Mouse (Mus musculus): ENCODE measurements at regions not wholly inside any gene's neighbourhood (a gene's known extent, or its start where the extent isn't known, plus 50 kb on each side); places are given as distances from the start of the nearest gene placed in this dataset.

GRCm38 (mm10) chr1:71764951-71765350, 112.0 kb upstream of the Fn1 start:
- no peaks in the 10 kb centered on the region for H3K9me3 ChIP-seq
- no peaks in the 10 kb centered on the region for H3K4me1 ChIP-seq (replicated peaks)
- no peak overlapping the region for H3K4me3 ChIP-seq
- no peak for ATAC-seq (ENCODE audit: low FRiP score, low read depth)
- H3K4me2 ChIP-seq: no peak overlapping the region
- no peaks in the 10 kb centered on the region for H3K27me3 ChIP-seq
- no peak overlapping the region for H3K9ac ChIP-seq
- 90% methylated on average over 6 of the region's 6 CpGs for WGBS
- no peaks in the 10 kb centered on the region for H3K36me3 ChIP-seq
- no peak overlapping the region for H3K27ac ChIP-seq (replicated peaks)

GRCm38 (mm10) chr1:71763530-71763929, 110.5 kb upstream of the Fn1 start:
- no peaks in the 10 kb centered on the region for H3K27me3 ChIP-seq
- ATAC-seq (ENCODE audit: low FRiP score, low read depth): no peak
- H3K4me1 ChIP-seq (replicated peaks): no peaks in the 10 kb centered on the region
- H3K9ac ChIP-seq: no peak overlapping the region
- no peak overlapping the region for H3K27ac ChIP-seq (replicated peaks)
- no peak overlapping the region for H3K4me2 ChIP-seq
- no peak overlapping the region for H3K4me3 ChIP-seq
- 70% methylated on average over 2 of the region's 2 CpGs for WGBS
- H3K9me3 ChIP-seq: no peaks in the 10 kb centered on the region
- no peaks in the 10 kb centered on the region for H3K36me3 ChIP-seq

DNA sequence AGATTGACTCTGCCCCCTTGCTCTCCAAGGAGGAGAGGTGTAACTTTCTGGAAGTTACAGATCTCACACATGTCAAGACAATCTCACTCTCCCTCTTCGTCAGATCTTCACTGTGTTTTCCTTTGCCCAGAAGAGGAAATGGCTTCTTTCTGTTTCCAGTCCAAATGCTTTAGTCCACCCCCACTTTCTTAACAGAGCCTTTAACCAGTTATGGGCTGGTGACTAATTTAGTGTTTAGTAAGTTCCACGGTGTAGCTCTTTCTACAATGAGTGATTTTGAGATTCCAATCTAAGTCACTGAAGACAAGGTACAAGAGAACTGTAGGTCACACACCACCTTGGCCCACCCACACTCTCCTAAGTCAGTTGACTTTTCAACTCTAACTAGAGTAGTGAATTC, 107.3 kb upstream of the Fn1 start:
- WGBS: 83% methylated on average over 2 of the region's 2 CpGs
- no peak for ATAC-seq (ENCODE audit: low FRiP score, low read depth)

GRCm38 (mm10) chr1:71757236-71757635, 104.2 kb upstream of the Fn1 start:
- no peak overlapping the region for H3K4me3 ChIP-seq
- H3K4me2 ChIP-seq: no peak overlapping the region
- H3K27me3 ChIP-seq: no peaks in the 10 kb centered on the region
- no peaks in the 10 kb centered on the region for H3K9me3 ChIP-seq
- H3K4me1 ChIP-seq (replicated peaks): no peaks in the 10 kb centered on the region
- WGBS: 23% methylated on average over 5 of the region's 5 CpGs
- ATAC-seq (ENCODE audit: low FRiP score, low read depth): no peak
- H3K9ac ChIP-seq: no peak overlapping the region
- no peaks in the 10 kb centered on the region for H3K36me3 ChIP-seq
- no peak overlapping the region for H3K27ac ChIP-seq (replicated peaks)

More for the DNA sequence above, 107.3 kb upstream of the Fn1 start:
- no peaks in the 10 kb centered on the region for H3K9me3 ChIP-seq
- no peaks in the 10 kb centered on the region for H3K4me1 ChIP-seq (replicated peaks)
- no peaks in the 10 kb centered on the region for H3K27me3 ChIP-seq
- no peak overlapping the region for H3K9ac ChIP-seq
- H3K36me3 ChIP-seq: no peaks in the 10 kb centered on the region
- no peak overlapping the region for H3K27ac ChIP-seq (replicated peaks)
- no peak overlapping the region for H3K4me3 ChIP-seq
- no peak overlapping the region for H3K4me2 ChIP-seq

DNA sequence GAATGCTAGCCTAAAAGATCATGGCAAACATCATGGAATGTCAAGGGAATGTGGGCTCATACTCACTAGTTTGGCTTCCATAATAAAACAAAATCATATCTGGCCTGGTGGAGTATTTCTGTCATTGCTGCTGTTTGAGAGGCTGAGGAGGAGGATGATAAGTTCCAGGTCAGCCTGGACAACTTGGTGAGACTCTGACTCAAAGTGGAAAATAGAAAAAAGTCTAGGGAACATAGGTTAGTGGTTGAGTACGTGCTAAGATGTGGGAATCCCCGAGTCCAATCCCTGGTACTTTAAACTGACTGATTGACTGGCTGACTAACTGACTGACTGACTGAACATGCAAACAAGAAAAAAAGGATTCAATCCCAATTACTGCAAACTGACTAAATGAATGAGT, 103.2 kb upstream of the Fn1 start:
- no peaks in the 10 kb centered on the region for H3K9me3 ChIP-seq
- no peak overlapping the region for H3K27ac ChIP-seq (replicated peaks)
- no peak for ATAC-seq (ENCODE audit: low FRiP score, low read depth)
- H3K4me1 ChIP-seq (replicated peaks): no peaks in the 10 kb centered on the region
- no peaks in the 10 kb centered on the region for H3K36me3 ChIP-seq
- H3K4me2 ChIP-seq: no peak overlapping the region
- 83% methylated on average over 2 of the region's 2 CpGs for WGBS
- no peak overlapping the region for H3K4me3 ChIP-seq
- no peaks in the 10 kb centered on the region for H3K27me3 ChIP-seq
- H3K9ac ChIP-seq: no peak overlapping the region

DNA sequence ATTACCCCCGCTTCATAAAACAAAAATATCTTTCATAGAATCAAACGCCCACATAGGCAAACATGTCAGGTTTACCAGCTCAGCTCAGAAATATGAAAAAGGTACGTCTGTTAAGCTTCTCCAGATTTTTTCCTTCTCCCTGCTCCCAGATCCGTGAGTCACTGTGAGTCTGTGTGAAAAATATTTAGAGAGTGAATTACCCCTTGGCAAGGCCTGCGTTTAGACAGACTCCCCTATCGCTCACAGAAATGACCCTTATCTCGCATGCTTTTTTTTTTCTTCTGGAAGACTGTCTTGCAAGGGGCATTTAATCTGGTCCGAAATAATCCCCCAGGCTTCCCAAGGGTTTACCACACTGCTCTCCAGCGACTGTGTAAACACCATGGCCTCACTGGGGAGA, 102.4 kb upstream of the Fn1 start:
- Histone ChIP-seq H3K4me1 (replicated peaks) (no peaks in the 10 kb centered on the region), H3K9me3 (no peaks in the 10 kb centered on the region), H3K27me3 (no peaks in the 10 kb centered on the region), H3K4me3 (no peak overlapping the region), H3K9ac (no peak overlapping the region), H3K27ac (replicated peaks) (no peak overlapping the region), H3K4me2 (no peak overlapping the region), H3K36me3 (no peaks in the 10 kb centered on the region)
- ATAC-seq (ENCODE audit: low FRiP score, low read depth): no peak
- WGBS: 75% methylated on average over 9 of the region's 9 CpGs

- H3K4me3 ChIP-seq: no peak overlapping the region
- H3K27ac ChIP-seq (replicated peaks): no peak overlapping the region
- H3K4me1 ChIP-seq (replicated peaks): no peaks in the 10 kb centered on the region
- H3K9ac ChIP-seq: no peak overlapping the region
- H3K4me2 ChIP-seq: no peak overlapping the region
- H3K27me3 ChIP-seq: no peaks in the 10 kb centered on the region
- WGBS: 97% methylated on average over 1 of the region's 1 CpGs
- ATAC-seq (ENCODE audit: low FRiP score, low read depth): no peak
- no peaks in the 10 kb centered on the region for H3K36me3 ChIP-seq
- H3K9me3 ChIP-seq: no peaks in the 10 kb centered on the region
These were observed 99.4 kb upstream of the Fn1 start for GRCm38 (mm10) chr1:71752351-71752750.

GRCm38 (mm10) chr1:71751601-71752000, 98.6 kb upstream of the Fn1 start:
- no peak overlapping the region for H3K27ac ChIP-seq (replicated peaks)
- H3K27me3 ChIP-seq: no peaks in the 10 kb centered on the region
- no peak overlapping the region for H3K4me2 ChIP-seq
- H3K9ac ChIP-seq: no peak overlapping the region
- no peak overlapping the region for H3K4me3 ChIP-seq
- WGBS: 68% methylated on average over 1 of the region's 1 CpGs
- no peaks in the 10 kb centered on the region for H3K36me3 ChIP-seq
- H3K9me3 ChIP-seq: no peaks in the 10 kb centered on the region
- no peak for ATAC-seq (ENCODE audit: low FRiP score, low read depth)
- no peaks in the 10 kb centered on the region for H3K4me1 ChIP-seq (replicated peaks)

DNA sequence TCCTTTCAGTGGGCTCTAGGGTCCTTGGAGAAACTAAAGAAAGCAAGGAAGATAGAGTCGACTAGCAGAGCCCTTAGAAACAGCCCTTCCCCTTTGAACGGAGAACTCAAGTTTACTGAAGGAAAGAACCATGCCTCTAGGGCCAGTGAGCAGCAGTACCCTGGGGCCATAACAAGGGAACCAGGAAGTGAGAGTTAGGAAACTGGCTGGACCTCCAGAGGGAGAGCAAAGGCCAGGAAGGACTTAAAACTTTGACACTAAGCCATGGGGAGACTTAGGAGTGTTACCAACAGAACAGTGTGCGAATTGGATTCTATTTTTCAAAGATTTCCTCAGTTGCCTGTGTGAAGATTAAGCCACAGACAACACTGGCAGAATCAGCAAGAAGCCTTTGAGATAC, 82.6 kb upstream of the Fn1 start:
- H3K27me3 ChIP-seq: no peaks in the 10 kb centered on the region
- no peaks in the 10 kb centered on the region for H3K9me3 ChIP-seq
- no peaks in the 10 kb centered on the region for H3K36me3 ChIP-seq
- no peaks in the 10 kb centered on the region for H3K4me1 ChIP-seq (replicated peaks)
- no peak for ATAC-seq (ENCODE audit: low FRiP score, low read depth)
- no peak overlapping the region for H3K27ac ChIP-seq (replicated peaks)
- WGBS: 83% methylated on average over 3 of the region's 3 CpGs
- H3K4me3 ChIP-seq: no peak overlapping the region
- no peak overlapping the region for H3K9ac ChIP-seq
- H3K4me2 ChIP-seq: no peak overlapping the region

GRCm38 (mm10) chr1:71731623-71732022, 78.6 kb upstream of the Fn1 start:
- no peak for ATAC-seq (ENCODE audit: low FRiP score, low read depth)
- Histone ChIP-seq H3K9me3 (no peaks in the 10 kb centered on the region), H3K36me3 (no peaks in the 10 kb centered on the region), H3K27me3 (no peaks in the 10 kb centered on the region), H3K4me1 (replicated peaks) (no peaks in the 10 kb centered on the region), H3K4me2 (no peak overlapping the region), H3K27ac (replicated peaks) (no peak overlapping the region), H3K4me3 (no peak overlapping the region), H3K9ac (no peak overlapping the region)

DNA sequence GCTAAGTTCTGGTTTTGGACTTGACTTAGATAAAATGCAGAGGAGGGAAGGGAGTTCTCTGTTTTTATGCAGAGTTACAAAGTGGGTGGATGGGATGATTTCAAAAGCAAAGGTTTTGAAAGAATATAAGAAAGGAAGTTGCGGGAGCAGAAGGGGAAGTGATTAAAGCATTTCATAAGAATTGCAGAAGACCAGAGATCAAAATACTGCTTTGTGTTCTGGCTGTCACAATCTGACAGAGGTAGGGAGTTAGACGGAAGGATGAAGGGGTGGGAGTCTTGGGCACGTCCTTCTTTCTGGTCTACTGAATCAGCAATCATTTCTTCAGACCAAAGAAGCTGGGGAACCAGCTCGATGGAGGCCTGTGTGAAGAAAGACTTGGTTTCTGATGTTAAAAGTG, 78.0 kb upstream of the Fn1 start:
- Histone ChIP-seq H3K4me1 (replicated peaks) (no peaks in the 10 kb centered on the region), H3K36me3 (no peaks in the 10 kb centered on the region), H3K27me3 (no peaks in the 10 kb centered on the region), H3K4me3 (no peak overlapping the region), H3K9ac (no peak overlapping the region), H3K4me2 (no peak overlapping the region), H3K9me3 (no peaks in the 10 kb centered on the region), H3K27ac (replicated peaks) (no peak overlapping the region)
- WGBS: 88% methylated on average over 4 of the region's 4 CpGs
- ATAC-seq (ENCODE audit: low FRiP score, low read depth): no peak

GRCm38 (mm10) chr1:71728852-71729347, 75.9 kb upstream of the Fn1 start:
- no peaks in the 10 kb centered on the region for H3K9me3 ChIP-seq
- no peaks in the 10 kb centered on the region for H3K4me1 ChIP-seq (replicated peaks)
- H3K27me3 ChIP-seq: no peaks in the 10 kb centered on the region
- no peak for ATAC-seq (ENCODE audit: low FRiP score, low read depth)
- WGBS: 92% methylated on average over 8 of the region's 8 CpGs
- no peak overlapping the region for H3K27ac ChIP-seq (replicated peaks)
- no peak overlapping the region for H3K9ac ChIP-seq
- no peaks in the 10 kb centered on the region for H3K36me3 ChIP-seq
- no peak overlapping the region for H3K4me3 ChIP-seq
- H3K4me2 ChIP-seq: no peak overlapping the region

- no peak overlapping the region for H3K4me2 ChIP-seq
- no peak overlapping the region for H3K9ac ChIP-seq
- H3K4me3 ChIP-seq: no peak overlapping the region
- WGBS: 79% methylated on average over 7 of the region's 7 CpGs
- no peaks in the 10 kb centered on the region for H3K9me3 ChIP-seq
- H3K27ac ChIP-seq (replicated peaks): no peak overlapping the region
- no peak for ATAC-seq (ENCODE audit: low FRiP score, low read depth)
- no peaks in the 10 kb centered on the region for H3K4me1 ChIP-seq (replicated peaks)
- no peaks in the 10 kb centered on the region for H3K27me3 ChIP-seq
- H3K36me3 ChIP-seq: no peaks in the 10 kb centered on the region
These were observed 70.8 kb upstream of the Fn1 start for GRCm38 (mm10) chr1:71723816-71724215.

Data from hindbrain, embryonic 15.5 days (tissue).